Mouse (Mus musculus) C2C12 (cell line): ENCODE results near the gene Sppl2a.

Experiments
- CEBPB ChIP-seq: IDR thresholded peaks from one replicate; pipeline ENCODE4 v1.6.1; 2011; ENCODE audit warnings: low read depth, mild to moderate bottlenecking, control low read depth, moderate library complexity
- CTCF ChIP-seq: IDR thresholded peaks from one replicate; pipeline ENCODE4 v1.5.1; 2011; ENCODE audit not compliant: control insufficient read depth, insufficient read depth, insufficient read length
- FOSL1 ChIP-seq: IDR thresholded peaks from one replicate; pipeline ENCODE4 v1.8.0; 2011; ENCODE audit warnings: mild to moderate bottlenecking, low read length; ENCODE audit not compliant: poor library complexity, insufficient read depth, severe bottlenecking
- MAX ChIP-seq: IDR thresholded peaks from one replicate; pipeline ENCODE4 v1.6.1; 2011; ENCODE audit warnings: mild to moderate bottlenecking, control low read depth
- MYOD1 ChIP-seq: IDR thresholded peaks from one replicate; pipeline ENCODE4 v1.6.1; 2011; ENCODE audit warnings: low read depth; ENCODE audit not compliant: control insufficient read depth, insufficient read length

- TF ChIP-seq CTCF (no peak), MAX (no peak), MYOD1 (no peak), FOSL1 (no peak), CEBPB (no peak)
Observed at GRCm38 (mm10) chr2:126948231-126948630, 15.2 kb upstream of the Sppl2a start.
